Mouse (Mus musculus) midbrain, embryonic 16.5 days (tissue): Measurements from ENCODE around the gene Poll. TPM values are rescaled to one million over a fixed set of nuclear protein-coding genes. Genes with fewer than 3 reads are reported as not detected.

Source experiments
- ATAC-seq: fragments of 200-750 bp; cut with Nextera tagmentation; 2 replicates; pipeline ENCODE4 v1.8.0; 2017; ENCODE audit warnings: moderate TSS enrichment
- H3K27ac ChIP-seq: fragments of 300-500 bp; sonication (generic); 2 replicates; pipeline ENCODE4 v1.5.1; 2014; ENCODE audit warnings: mild to moderate bottlenecking, low read length, mixed read lengths
- H3K27me3 ChIP-seq: fragments of 300-500 bp; sonication (generic); 2 replicates; pipeline ENCODE4 v1.6.1; 2014; ENCODE audit warnings: low read depth, low read length, mixed read lengths; ENCODE audit not compliant: control insufficient read depth, insufficient read depth
- H3K36me3 ChIP-seq: fragments of 300-500 bp; sonication (generic); 2 replicates; pipeline ENCODE4 v1.6.1; 2014; ENCODE audit warnings: mild to moderate bottlenecking, low read length, moderate library complexity, mixed read lengths; ENCODE audit not compliant: control insufficient read depth, insufficient read depth
- H3K4me1 ChIP-seq: fragments of 300-500 bp; sonication (generic); 2 replicates; pipeline ENCODE4 v1.6.1; 2014; ENCODE audit warnings: mild to moderate bottlenecking, low read length, mixed read lengths; ENCODE audit not compliant: control insufficient read depth, insufficient read depth
- H3K4me2 ChIP-seq: fragments of 300-500 bp; sonication (generic); 2 replicates; pipeline ENCODE4 v1.6.1; 2014; ENCODE audit warnings: mild to moderate bottlenecking, low read length, mixed read lengths
- H3K4me3 ChIP-seq: fragments of 300-500 bp; sonication (generic); 2 replicates; pipeline ENCODE4 v1.5.1; 2014; ENCODE audit warnings: low read depth, mild to moderate bottlenecking, low read length, moderate library complexity, mixed read lengths
- H3K9ac ChIP-seq: fragments of 300-500 bp; sonication (generic); 2 replicates; pipeline ENCODE4 v1.6.1; 2014; ENCODE audit warnings: low read depth, low read length, mixed read lengths
- H3K9me3 ChIP-seq: fragments of 300-500 bp; sonication (generic); replicated peaks from 2 replicates; pipeline ENCODE4 v1.6.1; 2014; ENCODE audit warnings: mild to moderate bottlenecking, low read length, mixed read lengths; ENCODE audit not compliant: control insufficient read depth, poor library complexity, severe bottlenecking
- WGBS: fragments of 180-500 bp; shearing (Covaris S2); extraction: QIAGEN DNeasy Blood & Tissue Kit; methylation state at CpG from one replicate; pipeline ENCODE4 v1.1.7; 2014; 5-methylcytosine and 5-hydroxymethylcytosine counted together
- polyA plus RNA-seq: library from polyadenylated mRNA; unstranded; fragments of >200 nt; fragmentation: Nextera tagmentation; extraction: Ambion mirVana; gene quantifications from 2 replicates; pipeline ENCODE4 v1.2.1, GENCODE M21; 2015

Gene Poll
- polyA plus RNA-seq, 1 experiment from 2014 or later = 12.7 TPM

- Histone ChIP-seq H3K36me3 (peaks cover 22% of the 10 kb centered on the region), H3K4me2 (no peak overlapping the region), H3K4me3 (no peak overlapping the region), H3K27me3 (no peaks in the 10 kb centered on the region), H3K4me1 (no peaks in the 10 kb centered on the region), H3K9me3 (no peaks in the 10 kb centered on the region), H3K9ac (no peak overlapping the region), H3K27ac (no peak overlapping the region)
- WGBS = 66% methylated on average over 6 of the region's 6 CpGs
- no peak for ATAC-seq
These were observed 28.8 kb downstream of the Poll start for GRCm38 (mm10) chr19:45531554-45531953.

GRCm38 (mm10) chr19:45530200-45530995, 29.9 kb downstream of the Poll start:
- Histone ChIP-seq H3K4me3 (no peak overlapping the region), H3K9me3 (no peaks in the 10 kb centered on the region), H3K4me2 (no peak overlapping the region), H3K27ac (no peak overlapping the region), H3K9ac (no peak overlapping the region), H3K27me3 (no peaks in the 10 kb centered on the region), H3K4me1 (no peaks in the 10 kb centered on the region), H3K36me3 (peaks cover 23% of the 10 kb centered on the region)
- no peak for ATAC-seq
- 84% methylated on average over 15 of the region's 15 CpGs for WGBS

- ATAC-seq = no peak
- Histone ChIP-seq H3K27ac (no peak overlapping the region), H3K4me2 (no peak overlapping the region), H3K4me1 (no peaks in the 10 kb centered on the region), H3K9me3 (no peaks in the 10 kb centered on the region), H3K4me3 (no peak overlapping the region), H3K9ac (no peak overlapping the region), H3K27me3 (no peaks in the 10 kb centered on the region), H3K36me3 (peaks cover 31% of the 10 kb centered on the region)
- WGBS = 91% methylated on average over 5 of the region's 5 CpGs
These were observed 31.0 kb downstream of the Poll start for GRCm38 (mm10) chr19:45529294-45529693.

GRCm38 (mm10) chr19:45527931-45528534, 32.3 kb downstream of the Poll start:
- 94% methylated on average over 10 of the region's 10 CpGs for WGBS
- peaks cover 31% of the 10 kb centered on the region for H3K36me3 ChIP-seq
- H3K27ac ChIP-seq = no peak overlapping the region
- H3K4me3 ChIP-seq = no peak overlapping the region
- no peak overlapping the region for H3K9ac ChIP-seq
- H3K4me1 ChIP-seq = no peaks in the 10 kb centered on the region
- no peak overlapping the region for H3K4me2 ChIP-seq
- no peaks in the 10 kb centered on the region for H3K9me3 ChIP-seq
- ATAC-seq = no peak
- H3K27me3 ChIP-seq = no peaks in the 10 kb centered on the region

GRCm38 (mm10) chr19:45527382-45527781, 32.9 kb downstream of the Poll start:
- ATAC-seq = no peak
- no peak overlapping the region for H3K27ac ChIP-seq
- H3K9me3 ChIP-seq = no peaks in the 10 kb centered on the region
- no peak overlapping the region for H3K9ac ChIP-seq
- H3K27me3 ChIP-seq = no peaks in the 10 kb centered on the region
- H3K36me3 ChIP-seq = peaks cover 31% of the 10 kb centered on the region
- WGBS = 93% methylated on average over 7 of the region's 7 CpGs
- no peaks in the 10 kb centered on the region for H3K4me1 ChIP-seq
- no peak overlapping the region for H3K4me3 ChIP-seq
- no peak overlapping the region for H3K4me2 ChIP-seq

GRCm38 (mm10) chr19:45516264-45516663, 44.1 kb downstream of the Poll start:
- 96% methylated on average over 12 of the region's 12 CpGs for WGBS
- H3K4me2 ChIP-seq = no peak overlapping the region
- no peak overlapping the region for H3K9ac ChIP-seq
- H3K4me1 ChIP-seq = peaks cover 1% of the 10 kb centered on the region; the same call in 1 of the 2 replicates
- H3K27ac ChIP-seq = no peak overlapping the region
- no peaks in the 10 kb centered on the region for H3K9me3 ChIP-seq
- no peak overlapping the region for H3K4me3 ChIP-seq
- no peak for ATAC-seq
- H3K36me3 ChIP-seq = peaks cover 15% of the 10 kb centered on the region
- no peaks in the 10 kb centered on the region for H3K27me3 ChIP-seq

GRCm38 (mm10) chr19:45515341-45515740, 45.0 kb downstream of the Poll start:
- peaks cover 2% of the 10 kb centered on the region; the same call in 1 of the 2 replicates for H3K4me1 ChIP-seq
- H3K4me2 ChIP-seq = no peak overlapping the region
- H3K36me3 ChIP-seq = peaks cover 15% of the 10 kb centered on the region
- WGBS = 91% methylated on average over 2 of the region's 2 CpGs
- H3K9ac ChIP-seq = no peak overlapping the region
- H3K4me3 ChIP-seq = no peak overlapping the region
- H3K27ac ChIP-seq = no peak overlapping the region
- ATAC-seq = no peak
- H3K9me3 ChIP-seq = no peaks in the 10 kb centered on the region
- no peaks in the 10 kb centered on the region for H3K27me3 ChIP-seq

- Histone ChIP-seq H3K27me3 (no peaks in the 10 kb centered on the region), H3K4me1 (peaks cover 2% of the 10 kb centered on the region; the same call in 1 of the 2 replicates), H3K36me3 (peaks cover 8% of the 10 kb centered on the region), H3K9ac (no peak overlapping the region), H3K27ac (no peak overlapping the region), H3K9me3 (no peaks in the 10 kb centered on the region), H3K4me3 (no peak overlapping the region), H3K4me2 (no peak overlapping the region)
- 51% methylated on average over 4 of the region's 4 CpGs for WGBS
- no peak for ATAC-seq
These were observed 48.9 kb downstream of the Poll start for GRCm38 (mm10) chr19:45511406-45511805.

- WGBS = 78% methylated on average over 3 of the region's 3 CpGs
- no peaks in the 10 kb centered on the region for H3K9me3 ChIP-seq
- H3K27ac ChIP-seq = no peak overlapping the region
- peaks cover 2% of the 10 kb centered on the region; the same call in 1 of the 2 replicates for H3K4me1 ChIP-seq
- H3K36me3 ChIP-seq = peaks cover 5% of the 10 kb centered on the region
- H3K27me3 ChIP-seq = no peaks in the 10 kb centered on the region
- no peak overlapping the region for H3K9ac ChIP-seq
- H3K4me2 ChIP-seq = no peak overlapping the region
- no peak for ATAC-seq
- H3K4me3 ChIP-seq = no peak overlapping the region
These were observed 49.7 kb downstream of the Poll start for GRCm38 (mm10) chr19:45510680-45511079.
